Mouse (Mus musculus) forebrain, embryonic 12.5 days (tissue): ENCODE data around the gene Taz. TPM values are rescaled to one million over a fixed set of nuclear protein-coding genes. Genes with fewer than 3 reads are reported as not detected.

ENCODE experiments used
- microRNA-seq: library from miRNA; unstranded; fragments of <30 nt; microRNA quantifications from one replicate; pipeline ENCODE4, GENCODE M21; 2017
- polyA plus RNA-seq: library from polyadenylated mRNA; unstranded; fragments of >200 nt; fragmentation: Nextera tagmentation; extraction: Ambion mirVana; gene quantifications from 2 replicates; pipeline ENCODE4 v1.2.1, GENCODE M21; 2016

Taz gene
- polyA plus RNA-seq, 1 experiment from 2014 or later = 84.3 TPM

Small RNA genes lying within 50 kb of the gene (microRNA-seq; reads per million reads assigned to microRNA genes)
- gene Mir7091 (not detected), gene Mir7092 (0.73 reads per million)

Other genes with a start within 250 kb of the Taz start
- not detected in 2 replicates for gene Opn1mw, start 154.4 kb upstream of the Taz start, polyA plus RNA-seq
- 18.2 and 19.2 TPM in 2 replicates for gene Mecp2, start 146.5 kb upstream of the Taz start, polyA plus RNA-seq
- gene Tex28, start 114.1 kb upstream of the Taz start, polyA plus RNA-seq = not detected in 2 replicates
- gene Tktl1, start 104.7 kb upstream of the Taz start, polyA plus RNA-seq = 0.13 and 0.19 TPM in 2 replicates
- 198 and 216 TPM in 2 replicates for gene Flna, start 32.1 kb upstream of the Taz start, polyA plus RNA-seq
- gene Emd, start 27.2 kb upstream of the Taz start, polyA plus RNA-seq = 20.5 and 23.5 TPM in 2 replicates
- gene Rpl10, start 11.1 kb upstream of the Taz start, polyA plus RNA-seq = 555 and 564 TPM in 2 replicates
- 5.0 TPM in 2 replicates for gene Dnase1l1, start 425 bp downstream of the Taz start, polyA plus RNA-seq
- gene Atp6ap1, start 15.2 kb downstream of the Taz start, polyA plus RNA-seq = 101 and 104 TPM in 2 replicates
- gene Gdi1, start 23.1 kb downstream of the Taz start, polyA plus RNA-seq = 561 and 617 TPM in 2 replicates
- gene Fam50a, start 31.1 kb downstream of the Taz start, polyA plus RNA-seq = 64.1 and 68.6 TPM in 2 replicates
- gene Plxna3, start 47.2 kb downstream of the Taz start, polyA plus RNA-seq = 47.7 and 55.3 TPM in 2 replicates
- gene Lage3, start 71.7 kb downstream of the Taz start, polyA plus RNA-seq = 105 and 106 TPM in 2 replicates
- 68.2 and 68.5 TPM in 2 replicates for gene Ubl4a, start 91.3 kb downstream of the Taz start, polyA plus RNA-seq
- 8.3 and 8.8 TPM in 2 replicates for gene Slc10a3, start 91.4 kb downstream of the Taz start, polyA plus RNA-seq
- gene Fam3a, start 111.4 kb downstream of the Taz start, polyA plus RNA-seq = 29.1 and 34.0 TPM in 2 replicates
- gene Ikbkg, start 111.4 kb downstream of the Taz start, polyA plus RNA-seq = 23.7 and 26.1 TPM in 2 replicates
- 51.0 and 51.6 TPM in 2 replicates for gene G6pdx, start 147.3 kb downstream of the Taz start, polyA plus RNA-seq
- gene Gm6880, start 199.5 kb downstream of the Taz start, polyA plus RNA-seq = not detected in 2 replicates